Mouse (Mus musculus) neural tube, embryonic 15.5 days (tissue): ENCODE measurements around the gene Tmem237. TPM values are rescaled to one million over a fixed set of nuclear protein-coding genes. Genes with fewer than 3 reads are reported as not detected.

Experiments
- ATAC-seq: fragments of 200-750 bp; cut with Nextera tagmentation; 2 replicates; pipeline ENCODE4 v1.8.0; 2017; ENCODE audit warnings: mild to moderate bottlenecking, moderate TSS enrichment, moderate library complexity; ENCODE audit not compliant: low FRiP score
- H3K27ac ChIP-seq: fragments of 300-500 bp; sonication (generic); replicated peaks from 2 replicates; pipeline ENCODE4 v1.5.1; 2015; ENCODE audit warnings: mild to moderate bottlenecking, inconsistent platforms
- H3K27me3 ChIP-seq: fragments of 300-500 bp; sonication (generic); replicated peaks from 2 replicates; pipeline ENCODE4 v1.6.1; 2015; ENCODE audit warnings: inconsistent platforms
- H3K36me3 ChIP-seq: fragments of 300-500 bp; sonication (generic); 2 replicates; pipeline ENCODE4 v1.6.1; 2015; ENCODE audit warnings: inconsistent platforms
- H3K4me1 ChIP-seq: fragments of 300-500 bp; sonication (generic); 2 replicates; pipeline ENCODE4 v1.6.1; 2015; ENCODE audit warnings: inconsistent platforms
- H3K4me2 ChIP-seq: fragments of 300-500 bp; sonication (generic); 2 replicates; pipeline ENCODE4 v1.6.1; 2015; ENCODE audit warnings: inconsistent platforms, mild to moderate bottlenecking, moderate library complexity
- H3K4me3 ChIP-seq: fragments of 300-500 bp; sonication (generic); replicated peaks from 2 replicates; pipeline ENCODE4 v1.5.1; 2015; ENCODE audit warnings: mild to moderate bottlenecking, inconsistent platforms
- H3K9ac ChIP-seq: fragments of 300-500 bp; sonication (generic); replicated peaks from 2 replicates; pipeline ENCODE4 v1.6.1; 2015; ENCODE audit warnings: mild to moderate bottlenecking, inconsistent platforms
- H3K9me3 ChIP-seq: fragments of 300-500 bp; sonication (generic); replicated peaks from 2 replicates; pipeline ENCODE4 v1.6.1; 2016; ENCODE audit warnings: inconsistent platforms
- WGBS: fragments of 180-500 bp; shearing (Covaris S2); methylation state at CpG from one replicate; pipeline ENCODE4 v1.1.7; 2015; ENCODE audit warnings: mixed read lengths; 5-methylcytosine and 5-hydroxymethylcytosine counted together
- polyA plus RNA-seq: library from polyadenylated mRNA; unstranded; fragments of >200 nt; fragmentation: Nextera tagmentation; extraction: Ambion mirVana; gene quantifications from 2 replicates; pipeline ENCODE4 v1.2.1, GENCODE M21; 2015

Tmem237 gene
- polyA plus RNA-seq, 1 experiment from 2014 or later, result 41.3 TPM

- Histone ChIP-seq H3K36me3 (no peaks in the 10 kb centered on the region), H3K4me3 (no peak overlapping the region), H3K4me2 (no peak overlapping the region), H3K9ac (no peak overlapping the region), H3K9me3 (no peaks in the 10 kb centered on the region), H3K27me3 (no peaks in the 10 kb centered on the region), H3K27ac (no peak overlapping the region), H3K4me1 (no peaks in the 10 kb centered on the region)
- WGBS, result 46% methylated on average over 3 of the region's 3 CpGs
- ATAC-seq, result no peak
Observed at GRCm38 (mm10) chr1:59070867-59071266, 49.3 kb downstream of the Tmem237 start.

DNA sequence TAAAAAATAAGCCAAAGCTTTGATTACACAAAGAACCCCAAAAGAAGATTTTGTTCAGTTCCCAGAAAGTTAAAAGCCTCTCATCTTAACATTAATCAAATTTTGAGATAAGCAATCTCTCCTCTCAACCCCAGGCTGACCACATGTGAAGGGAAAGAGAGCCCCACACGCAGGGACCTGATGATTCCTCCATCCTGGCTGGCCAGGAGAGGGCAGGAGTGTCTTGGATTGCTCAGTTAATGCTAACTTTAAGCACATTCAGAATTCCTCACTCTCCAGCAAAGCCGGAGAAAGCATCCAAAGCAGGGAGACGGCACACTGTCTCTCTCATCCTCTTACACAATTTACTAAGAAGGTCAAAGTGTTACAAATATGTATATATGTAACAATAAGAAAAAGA, 52.2 kb downstream of the Tmem237 start:
- WGBS, result 15% methylated on average over 3 of the region's 3 CpGs
- H3K36me3 ChIP-seq, result no peaks in the 10 kb centered on the region
- H3K27me3 ChIP-seq, result no peaks in the 10 kb centered on the region
- H3K4me1 ChIP-seq, result no peaks in the 10 kb centered on the region
- no peaks in the 10 kb centered on the region for H3K9me3 ChIP-seq
- H3K4me3 ChIP-seq, result no peak overlapping the region
- ATAC-seq, result no peak
- H3K4me2 ChIP-seq, result no peak overlapping the region
- H3K9ac ChIP-seq, result no peak overlapping the region
- H3K27ac ChIP-seq, result no peak overlapping the region

- no peak for ATAC-seq
- no peaks in the 10 kb centered on the region for H3K4me1 ChIP-seq
- WGBS, result 50% methylated on average over 3 of the region's 3 CpGs
Observed at GRCm38 (mm10) chr1:59063697-59064096, 56.5 kb downstream of the Tmem237 start.

DNA sequence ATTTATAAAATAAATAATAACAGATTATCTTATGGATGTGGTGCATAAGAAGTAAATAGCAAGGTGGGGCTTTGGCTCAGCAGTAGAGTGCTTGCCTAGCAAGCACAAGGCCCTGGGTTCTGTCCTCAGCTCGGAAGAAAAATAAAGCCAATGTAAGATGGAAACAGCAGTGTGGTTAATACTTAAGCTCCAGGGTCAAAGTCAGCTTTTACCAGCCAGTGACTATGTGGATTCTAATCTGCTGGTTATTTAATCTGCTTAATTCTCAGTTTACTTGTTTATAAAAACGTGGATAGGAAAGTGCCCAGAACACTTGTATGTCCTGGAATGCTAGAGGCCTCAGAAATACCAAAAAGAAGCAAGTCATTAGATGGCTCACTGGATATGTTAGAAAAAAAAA, 63.3 kb downstream of the Tmem237 start:
- 67% methylated on average over 2 of the region's 2 CpGs for WGBS
- no peak overlapping the region for H3K27ac ChIP-seq

More at GRCm38 (mm10) chr1:59063697-59064096, 56.5 kb downstream of the Tmem237 start:
- Histone ChIP-seq H3K9ac (no peak overlapping the region), H3K4me3 (no peak overlapping the region), H3K4me2 (no peak overlapping the region), H3K27me3 (no peaks in the 10 kb centered on the region), H3K36me3 (no peaks in the 10 kb centered on the region), H3K9me3 (no peaks in the 10 kb centered on the region), H3K27ac (no peak overlapping the region)

GRCm38 (mm10) chr1:59051306-59051705, 68.9 kb downstream of the Tmem237 start:
- H3K27ac ChIP-seq, result no peak overlapping the region
- H3K9me3 ChIP-seq, result no peaks in the 10 kb centered on the region
- WGBS, result 69% methylated on average over 2 of the region's 2 CpGs
- H3K36me3 ChIP-seq, result no peaks in the 10 kb centered on the region
- H3K9ac ChIP-seq, result no peak overlapping the region
- H3K4me3 ChIP-seq, result no peak overlapping the region
- no peaks in the 10 kb centered on the region for H3K27me3 ChIP-seq
- ATAC-seq, result no peak
- no peaks in the 10 kb centered on the region for H3K4me1 ChIP-seq
- H3K4me2 ChIP-seq, result no peak overlapping the region

More for the DNA sequence above, 63.3 kb downstream of the Tmem237 start:
- H3K9me3 ChIP-seq, result no peaks in the 10 kb centered on the region
- H3K36me3 ChIP-seq, result no peaks in the 10 kb centered on the region
- no peak overlapping the region for H3K9ac ChIP-seq
- no peak overlapping the region for H3K4me3 ChIP-seq
- no peaks in the 10 kb centered on the region for H3K27me3 ChIP-seq
- no peak overlapping the region for H3K4me2 ChIP-seq
- ATAC-seq, result no peak
- no peaks in the 10 kb centered on the region for H3K4me1 ChIP-seq

Other genes with a start within 250 kb of the Tmem237 start
- gene Trak2, start 147.0 kb downstream of the Tmem237 start, polyA plus RNA-seq, result 13.9 and 14.2 TPM in 2 replicates
- gene Stradb, start 146.9 kb downstream of the Tmem237 start, polyA plus RNA-seq, result 86.3 and 103 TPM in 2 replicates
- gene C2cd6, start 25.5 kb downstream of the Tmem237 start, polyA plus RNA-seq, result 0.15 TPM in 1 of 2 replicates, not detected in the other
- gene Mpp4, start 43.0 kb upstream of the Tmem237 start, polyA plus RNA-seq, result 0.86 and 1.3 TPM in 2 replicates
- 15.5 and 16.2 TPM in 2 replicates for gene Als2, start 116.8 kb upstream of the Tmem237 start, polyA plus RNA-seq
- 1.7 and 1.9 TPM in 2 replicates for gene Cdk15, start 136.5 kb upstream of the Tmem237 start, polyA plus RNA-seq